Mouse (Mus musculus) limb, embryonic 11.5 days (tissue): ENCODE measurements around the gene Smyd3. TPM values are rescaled to one million over a fixed set of nuclear protein-coding genes. Genes with fewer than 3 reads are reported as not detected.
A peak's percentile ranks its signal among the peaks of the same experiment; 100 is the strongest.

Source experiments
- ATAC-seq: fragments of 200-750 bp; cut with Nextera tagmentation; 2 replicates; pipeline ENCODE4 v1.8.0; 2017; ENCODE audit warnings: low read depth; ENCODE audit not compliant: insufficient number of reproducible peaks, low FRiP score, low TSS enrichment
- DNase-seq: peaks from one replicate; pipeline ENCODE4 v3.0.0-alpha.2; 2015; ENCODE audit warnings: low spot score
- H3K27ac ChIP-seq: fragments of 300-500 bp; sonication (generic); replicated peaks from 2 replicates; pipeline ENCODE4 v1.5.1; 2014; ENCODE audit warnings: low read depth, mild to moderate bottlenecking, low read length
- H3K27me3 ChIP-seq: fragments of 300-500 bp; sonication (generic); 2 replicates; pipeline ENCODE4 v1.6.1; 2014; ENCODE audit warnings: mild to moderate bottlenecking, low read length, mixed read lengths; ENCODE audit not compliant: control insufficient read depth, insufficient read depth
- H3K36me3 ChIP-seq: fragments of 300-500 bp; sonication (generic); 2 replicates; pipeline ENCODE4 v1.6.1; 2014; ENCODE audit warnings: mild to moderate bottlenecking, low read length, moderate library complexity, mixed read lengths; ENCODE audit not compliant: control insufficient read depth, insufficient read depth
- H3K4me1 ChIP-seq: fragments of 300-500 bp; sonication (generic); 2 replicates; pipeline ENCODE4 v1.6.1; 2014; ENCODE audit warnings: low read length, mixed read lengths; ENCODE audit not compliant: control insufficient read depth, insufficient read depth
- H3K4me2 ChIP-seq: fragments of 300-500 bp; sonication (generic); 2 replicates; pipeline ENCODE4 v1.6.1; 2014; ENCODE audit warnings: low read depth, mild to moderate bottlenecking, moderate library complexity; ENCODE audit not compliant: severe bottlenecking
- H3K4me3 ChIP-seq: fragments of 300-500 bp; sonication (generic); 2 replicates; pipeline ENCODE4 v1.5.1; 2014; ENCODE audit warnings: low read depth, low read length
- H3K9ac ChIP-seq: fragments of 300-500 bp; sonication (generic); 2 replicates; pipeline ENCODE4 v1.6.1; 2014; ENCODE audit warnings: mild to moderate bottlenecking, low read length
- H3K9me3 ChIP-seq: fragments of 300-500 bp; sonication (generic); 2 replicates; pipeline ENCODE4 v1.6.1; 2016; ENCODE audit warnings: low read length; ENCODE audit not compliant: control insufficient read depth
- whole genome bisulfite sequencing: fragments of 180-500 bp; shearing (Covaris S2); extraction: QIAGEN DNeasy Blood & Tissue Kit; methylation state at CpG from one replicate; pipeline ENCODE4 v1.1.7; 2014; 5-methylcytosine and 5-hydroxymethylcytosine counted together
- polyA plus RNA-seq: library from polyadenylated mRNA; unstranded; fragments of >200 nt; fragmentation: Nextera tagmentation; extraction: Ambion mirVana; gene quantifications from 2 replicates; pipeline ENCODE4 v1.2.1, GENCODE M21; 2014

The Smyd3 gene
- polyA plus RNA-seq, 1 experiment from 2014 or later: 25.6 TPM

GRCm38 (mm10) chr1:179408086-179408485 lies 109.8 kb downstream of the Smyd3 start:
- no peak for ATAC-seq

GRCm38 (mm10) chr1:179400835-179401234 lies 117.0 kb downstream of the Smyd3 start:
- H3K4me1 ChIP-seq: no peaks in the 10 kb centered on the region
- H3K9ac ChIP-seq: no peak overlapping the region
- ATAC-seq: no peak
- H3K27me3 ChIP-seq: no peaks in the 10 kb centered on the region
- 75% methylated on average over 5 of the region's 5 CpGs for WGBS
- no peaks in the 10 kb centered on the region for H3K9me3 ChIP-seq
- DNase-seq: no peak
- H3K36me3 ChIP-seq: no peaks in the 10 kb centered on the region
- H3K4me2 ChIP-seq: no peak overlapping the region
- H3K27ac ChIP-seq: no peak overlapping the region
- H3K4me3 ChIP-seq: no peak overlapping the region

More at GRCm38 (mm10) chr1:179408086-179408485, 109.8 kb downstream of the Smyd3 start:
- 87% methylated on average over 4 of the region's 4 CpGs for WGBS
- H3K9ac ChIP-seq: no peak overlapping the region
- no peak for DNase-seq
- no peaks in the 10 kb centered on the region for H3K36me3 ChIP-seq
- no peaks in the 10 kb centered on the region for H3K9me3 ChIP-seq
- no peak overlapping the region for H3K4me3 ChIP-seq
- no peak overlapping the region for H3K4me2 ChIP-seq
- H3K4me1 ChIP-seq: no peaks in the 10 kb centered on the region
- no peak overlapping the region for H3K27ac ChIP-seq
- H3K27me3 ChIP-seq: no peaks in the 10 kb centered on the region

- 67% methylated on average over 4 of the region's 4 CpGs for WGBS
- no peak overlapping the region for H3K9ac ChIP-seq
- no peaks in the 10 kb centered on the region for H3K36me3 ChIP-seq
- DNase-seq (no peak), ATAC-seq (no peak)
- no peak overlapping the region for H3K4me3 ChIP-seq
- H3K4me2 ChIP-seq: no peak overlapping the region
- no peak overlapping the region for H3K27ac ChIP-seq
- no peaks in the 10 kb centered on the region for H3K4me1 ChIP-seq
- no peaks in the 10 kb centered on the region for H3K27me3 ChIP-seq
- H3K9me3 ChIP-seq: no peaks in the 10 kb centered on the region
Observed at GRCm38 (mm10) chr1:179398639-179399038, 119.2 kb downstream of the Smyd3 start.

- peak; percentile 33 for DNase-seq
- H3K4me3 ChIP-seq: no peak overlapping the region
- ATAC-seq: no peak
- WGBS: 49% methylated on average over 15 of the region's 15 CpGs
- H3K9ac ChIP-seq: no peak overlapping the region
- H3K36me3 ChIP-seq: no peaks in the 10 kb centered on the region
- H3K9me3 ChIP-seq: no peaks in the 10 kb centered on the region
- peaks cover 4% of the 10 kb centered on the region; the same call in 1 of the 2 replicates for H3K4me1 ChIP-seq
- H3K27ac ChIP-seq: no peak overlapping the region
- H3K27me3 ChIP-seq: no peaks in the 10 kb centered on the region
- H3K4me2 ChIP-seq: no peak overlapping the region
Observed at GRCm38 (mm10) chr1:179386237-179386975, 131.4 kb downstream of the Smyd3 start.

- Histone ChIP-seq H3K4me2 (no peak overlapping the region), H3K9ac (no peak overlapping the region), H3K4me1 (peaks cover 4% of the 10 kb centered on the region; the same call in 1 of the 2 replicates), H3K27me3 (no peaks in the 10 kb centered on the region), H3K4me3 (no peak overlapping the region), H3K27ac (no peak overlapping the region), H3K36me3 (no peaks in the 10 kb centered on the region), H3K9me3 (no peaks in the 10 kb centered on the region)
- no peak for DNase-seq
- 95% methylated on average over 7 of the region's 7 CpGs for WGBS
- no peak for ATAC-seq
Observed at GRCm38 (mm10) chr1:179385691-179386090, 132.2 kb downstream of the Smyd3 start.

GRCm38 (mm10) chr1:179384296-179384695 lies 133.5 kb downstream of the Smyd3 start:
- Histone ChIP-seq H3K27me3 (no peaks in the 10 kb centered on the region), H3K36me3 (no peaks in the 10 kb centered on the region), H3K4me2 (no peak overlapping the region), H3K4me1 (peaks cover 4% of the 10 kb centered on the region; the same call in 1 of the 2 replicates), H3K9ac (no peak overlapping the region), H3K4me3 (no peak overlapping the region), H3K27ac (no peak overlapping the region), H3K9me3 (no peaks in the 10 kb centered on the region)
- ATAC-seq (no peak), DNase-seq (no peak)
- 69% methylated on average over 2 of the region's 2 CpGs for WGBS

- H3K4me2 ChIP-seq: no peak overlapping the region
- no peak for ATAC-seq
- WGBS: 93% methylated on average over 4 of the region's 4 CpGs
- no peaks in the 10 kb centered on the region for H3K4me1 ChIP-seq
- no peak overlapping the region for H3K4me3 ChIP-seq
- H3K27me3 ChIP-seq: no peaks in the 10 kb centered on the region
- H3K27ac ChIP-seq: no peak overlapping the region
- H3K9me3 ChIP-seq: no peaks in the 10 kb centered on the region
- no peak for DNase-seq
- H3K36me3 ChIP-seq: no peaks in the 10 kb centered on the region
- no peak overlapping the region for H3K9ac ChIP-seq
Observed at GRCm38 (mm10) chr1:179378102-179378501, 139.7 kb downstream of the Smyd3 start.

- no peak for DNase-seq
- H3K4me3 ChIP-seq: no peak overlapping the region
- ATAC-seq: no peak
- H3K9me3 ChIP-seq: no peaks in the 10 kb centered on the region
- peaks cover 2% of the 10 kb centered on the region; the same call in 1 of the 2 replicates for H3K4me1 ChIP-seq
- H3K4me2 ChIP-seq: no peak overlapping the region
- WGBS: 92% methylated on average over 4 of the region's 4 CpGs
- no peaks in the 10 kb centered on the region for H3K27me3 ChIP-seq
- H3K36me3 ChIP-seq: no peaks in the 10 kb centered on the region
- no peak overlapping the region for H3K27ac ChIP-seq
- H3K9ac ChIP-seq: no peak overlapping the region
Observed at GRCm38 (mm10) chr1:179374987-179375386, 142.9 kb downstream of the Smyd3 start.
